Mouse (Mus musculus) cerebellum, adult 2 months (tissue): ENCODE measurements around the gene Wnt3a. TPM values are rescaled to one million over a fixed set of nuclear protein-coding genes. Genes with fewer than 3 reads are reported as not detected.
A peak's percentile ranks its signal among the peaks of the same experiment; 100 is the strongest.

Source experiments
- DNase-seq, 2 experiments: peaks; one replicate each; pipeline ENCODE4 v3.0.0; 2021
- H3K27ac ChIP-seq: fragments of 200-500 bp; 2 replicates; pipeline ENCODE4 v1.5.1; 2012; ENCODE audit warnings: low read length, control low read depth, inconsistent platforms; ENCODE audit not compliant: insufficient read depth
- H3K27me3 ChIP-seq: fragments of 200-500 bp; 2 replicates; pipeline ENCODE4 v1.6.1; 2012; ENCODE audit warnings: inconsistent platforms, mild to moderate bottlenecking, low read length, moderate library complexity; ENCODE audit not compliant: control insufficient read depth, insufficient read depth
- H3K4me1 ChIP-seq: fragments of 200-500 bp; 2 replicates; pipeline ENCODE4 v1.6.1; 2011; ENCODE audit warnings: low read length; ENCODE audit not compliant: control insufficient read depth, insufficient read depth
- H3K4me3 ChIP-seq: fragments of 200-500 bp; replicated peaks from 2 replicates; pipeline ENCODE3; 2011; ENCODE audit warnings: mild to moderate bottlenecking, low read depth, low read length, control low read depth; ENCODE audit not compliant: insufficient read depth
- CTCF ChIP-seq: fragments of 200-500 bp; IDR thresholded peaks from 2 replicates; pipeline ENCODE4 v1.5.1; 2011; ENCODE audit warnings: low read depth, mild to moderate bottlenecking, control low read depth, low read length, moderate library complexity, borderline replicate concordance; ENCODE audit not compliant: insufficient read depth
- POLR2A ChIP-seq: fragments of 200-500 bp; IDR thresholded peaks from 2 replicates; pipeline ENCODE4 v1.6.1; 2011; ENCODE audit warnings: low read length, control low read depth, borderline replicate concordance; ENCODE audit not compliant: insufficient read depth
- WGBS: fragments of 180-500 bp; shearing (Covaris S2); methylation state at CpG from one replicate; pipeline ENCODE4 v1.1.7; 2018; 5-methylcytosine and 5-hydroxymethylcytosine counted together
- polyA plus RNA-seq: library from polyadenylated mRNA; depleted of rRNA; stranded (reverse); fragments of >200 nt; gene quantifications from 2 replicates; pipeline ENCODE4 v1.2.3, GENCODE M21; 2012; rRNA removed

Wnt3a gene
- polyA plus RNA-seq: not detected in 2 replicates

GRCm38 (mm10) chr11:59290702-59291303, at the start of gene Wnt3a:
TSS of gene Wnt3a (minus strand) at chr11:59290752.
- TF ChIP-seq CTCF (no peak), POLR2A (no peak)
- Histone ChIP-seq H3K4me1 (no peaks in the 10 kb centered on the region), H3K4me3 (no peak within 1 kb of the TSS), H3K27ac (no peak within 1 kb of the TSS), H3K27me3 (peaks cover 3% of the 10 kb centered on the region)
- no peak for DNase-seq
- WGBS: 2% methylated on average over 60 of the region's 60 CpGs

GRCm38 (mm10) chr11:59338736-59339120, 48.2 kb upstream of the Wnt3a start:
- WGBS: 89% methylated on average over 2 of the region's 2 CpGs
- Histone ChIP-seq H3K4me3 (no peak overlapping the region), H3K27ac (no peak overlapping the region), H3K4me1 (no peaks in the 10 kb centered on the region; the same call in 1 of the 2 replicates), H3K27me3 (no peaks in the 10 kb centered on the region)
- no peak for DNase-seq
- TF ChIP-seq CTCF (no peak), POLR2A (no peak)

- Histone ChIP-seq H3K4me1 (no peaks in the 10 kb centered on the region; the same call in 1 of the 2 replicates), H3K27ac (no peak overlapping the region), H3K4me3 (no peak overlapping the region), H3K27me3 (no peaks in the 10 kb centered on the region)
- peak in 1 of 2 experiments; percentile 22 for DNase-seq
- 47% methylated on average over 13 of the region's 13 CpGs for WGBS
- no peak for TF ChIP-seq CTCF
- no peak for TF ChIP-seq POLR2A
Observed at GRCm38 (mm10) chr11:59337955-59338735, 47.6 kb upstream of the Wnt3a start.

- Histone ChIP-seq H3K4me1 (no peaks in the 10 kb centered on the region; the same call in 1 of the 2 replicates), H3K27me3 (no peaks in the 10 kb centered on the region), H3K4me3 (no peak overlapping the region), H3K27ac (no peak overlapping the region)
- TF ChIP-seq POLR2A: no peak
- TF ChIP-seq CTCF: no peak
- no peak for DNase-seq
- 17% methylated on average over 1 of the region's 1 CpGs for WGBS
Observed at GRCm38 (mm10) chr11:59336381-59336780, 45.8 kb upstream of the Wnt3a start.

- no peak for DNase-seq
- WGBS: 35% methylated on average over 2 of the region's 2 CpGs
- no peak overlapping the region for H3K27ac ChIP-seq
Observed at GRCm38 (mm10) chr11:59335942-59336341, 45.4 kb upstream of the Wnt3a start.

GRCm38 (mm10) chr11:59335150-59335549, 44.6 kb upstream of the Wnt3a start:
- H3K4me3 ChIP-seq: no peak overlapping the region
- no peak overlapping the region for H3K27ac ChIP-seq
- H3K4me1 ChIP-seq: no peaks in the 10 kb centered on the region; the same call in 1 of the 2 replicates
- TF ChIP-seq POLR2A (no peak), CTCF (no peak)
- no peaks in the 10 kb centered on the region for H3K27me3 ChIP-seq
- WGBS: 82% methylated on average over 4 of the region's 4 CpGs
- no peak for DNase-seq

More at GRCm38 (mm10) chr11:59335942-59336341, 45.4 kb upstream of the Wnt3a start:
- H3K4me3 ChIP-seq: no peak overlapping the region
- TF ChIP-seq POLR2A: no peak
- TF ChIP-seq CTCF: no peak
- H3K27me3 ChIP-seq: no peaks in the 10 kb centered on the region
- H3K4me1 ChIP-seq: no peaks in the 10 kb centered on the region; the same call in 1 of the 2 replicates

GRCm38 (mm10) chr11:59332938-59333337, 42.4 kb upstream of the Wnt3a start:
- no peak for TF ChIP-seq CTCF
- no peak for TF ChIP-seq POLR2A
- Histone ChIP-seq H3K27me3 (no peaks in the 10 kb centered on the region), H3K4me1 (no peaks in the 10 kb centered on the region; the same call in 1 of the 2 replicates), H3K4me3 (no peak overlapping the region), H3K27ac (no peak overlapping the region)
- no peak for DNase-seq
- WGBS: 71% methylated on average over 9 of the region's 9 CpGs

GRCm38 (mm10) chr11:59331167-59331869, 40.8 kb upstream of the Wnt3a start:
- WGBS: 88% methylated on average over 16 of the region's 16 CpGs
- no peak for DNase-seq
- no peaks in the 10 kb centered on the region for H3K27me3 ChIP-seq
- H3K4me3 ChIP-seq: no peak overlapping the region
- H3K4me1 ChIP-seq: no peaks in the 10 kb centered on the region
- TF ChIP-seq POLR2A (no peak), CTCF (no peak)
- no peak overlapping the region for H3K27ac ChIP-seq
